Mouse (Mus musculus) monocyte, adult 2 months (primary cell): ENCODE measurements around the gene Rabl6.

Experiments
- DNase-seq, 2 experiments: peaks; one replicate each; pipeline ENCODE4 v3.0.0; 2022; ENCODE audit warnings: low spot score in 2 of 2, low read depth in 1 of 2

The Rabl6 gene

DNA sequence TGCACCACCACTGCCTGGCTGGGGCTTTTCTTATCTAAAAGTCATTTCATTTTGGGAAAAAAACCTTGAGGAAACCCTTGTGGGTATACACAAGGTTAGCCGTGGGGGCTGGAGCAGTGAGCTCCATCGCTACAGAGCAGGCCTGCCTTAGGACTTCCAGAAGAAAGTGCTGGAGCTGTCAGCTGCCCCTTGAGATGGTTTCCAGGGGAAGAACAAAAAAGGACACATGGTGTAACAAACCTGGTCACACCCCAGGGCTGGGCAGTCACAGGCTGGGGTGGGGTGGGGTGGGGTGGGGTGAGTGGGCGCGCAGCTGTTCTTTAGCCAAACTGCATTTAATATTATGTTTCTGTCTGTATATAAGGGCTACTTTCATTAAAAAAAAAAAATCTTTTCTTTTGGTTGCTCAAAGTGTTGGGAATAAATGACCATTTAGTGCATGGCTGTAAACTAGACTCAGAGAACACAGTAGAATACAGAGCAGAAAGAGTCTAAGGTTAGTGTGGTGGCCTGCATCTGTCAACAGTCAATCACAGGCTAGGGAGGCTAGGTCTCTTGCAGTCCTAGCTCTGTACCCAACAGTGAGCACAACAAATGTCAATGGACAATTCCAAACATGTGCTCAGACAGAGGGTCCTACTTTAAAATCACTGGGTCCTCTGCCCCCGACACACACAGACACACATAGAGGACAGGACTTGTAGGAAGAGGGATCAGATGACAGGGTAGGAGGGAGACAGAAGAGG is 11.4 kb downstream of the Rabl6 start:
- DNase-seq: no peak

- no peak for DNase-seq
These were observed 16.5 kb downstream of the Rabl6 start for GRCm38 (mm10) chr2:25591863-25592262.

GRCm38 (mm10) chr2:25588227-25588907 is 20.0 kb downstream of the Rabl6 start:
- no peak for DNase-seq

DNA sequence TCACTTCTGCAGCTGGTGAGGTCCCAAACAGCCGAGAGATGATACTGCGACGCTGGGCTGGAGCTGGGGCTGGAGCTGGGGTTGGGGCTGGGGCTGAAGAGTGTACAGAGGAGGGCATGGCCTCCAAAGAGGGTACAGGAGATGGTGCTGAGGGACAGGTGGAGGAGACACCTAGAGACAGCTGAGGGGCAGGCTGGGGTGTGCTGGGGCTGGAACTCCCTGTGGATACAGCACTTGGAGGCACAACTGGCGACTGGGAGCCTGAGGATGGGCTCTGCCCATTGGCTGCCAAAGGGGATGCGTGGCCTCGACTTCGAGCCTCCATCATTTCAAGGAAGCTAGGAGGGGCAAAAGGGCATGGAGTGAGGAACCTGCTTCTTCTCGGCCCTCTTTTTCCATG is 21.0 kb downstream of the Rabl6 start:
- DNase-seq: no peak

DNA sequence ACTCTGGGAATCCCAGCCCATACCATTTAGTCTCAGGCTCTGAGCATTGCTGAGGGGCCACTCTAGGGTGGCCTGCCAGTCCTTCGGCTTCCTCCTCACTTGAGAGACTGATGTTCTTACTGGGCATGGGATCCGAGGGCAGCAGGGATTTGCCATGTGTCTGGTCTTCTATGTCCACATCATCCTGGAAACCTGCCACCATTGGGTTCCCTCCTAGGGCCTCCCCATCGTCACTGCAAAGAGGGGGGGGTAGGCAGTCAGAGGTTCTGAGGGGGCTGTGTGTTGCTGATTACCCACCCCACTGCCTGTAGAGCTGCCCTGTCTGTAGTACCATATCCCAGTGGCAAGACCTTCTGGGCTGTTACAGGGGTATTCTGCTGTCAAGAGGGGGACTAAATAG is 22.7 kb downstream of the Rabl6 start:
- DNase-seq: no peak

DNA sequence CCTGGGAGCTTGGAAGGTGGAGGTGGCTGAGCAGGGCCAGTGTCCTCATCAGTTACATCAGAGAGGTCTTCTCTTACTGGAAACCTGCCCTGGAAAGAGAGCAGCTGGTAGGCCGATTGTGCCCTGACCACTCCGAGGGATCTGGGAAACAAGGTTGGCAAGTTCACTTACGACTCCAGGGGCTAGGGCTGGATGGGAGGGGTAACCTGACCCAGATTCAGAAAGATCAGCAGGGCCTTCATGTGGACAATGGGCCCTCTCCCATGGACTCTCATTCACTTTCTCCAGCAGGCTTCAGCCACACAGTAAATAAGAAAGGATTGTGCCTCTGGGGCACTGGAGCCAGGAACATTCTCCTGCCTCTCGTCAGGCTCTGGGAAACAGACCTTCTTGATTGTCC is 23.5 kb downstream of the Rabl6 start:
- no peak for DNase-seq

GRCm38 (mm10) chr2:25584152-25584551 is 24.2 kb downstream of the Rabl6 start:
- DNase-seq: no peak

DNA sequence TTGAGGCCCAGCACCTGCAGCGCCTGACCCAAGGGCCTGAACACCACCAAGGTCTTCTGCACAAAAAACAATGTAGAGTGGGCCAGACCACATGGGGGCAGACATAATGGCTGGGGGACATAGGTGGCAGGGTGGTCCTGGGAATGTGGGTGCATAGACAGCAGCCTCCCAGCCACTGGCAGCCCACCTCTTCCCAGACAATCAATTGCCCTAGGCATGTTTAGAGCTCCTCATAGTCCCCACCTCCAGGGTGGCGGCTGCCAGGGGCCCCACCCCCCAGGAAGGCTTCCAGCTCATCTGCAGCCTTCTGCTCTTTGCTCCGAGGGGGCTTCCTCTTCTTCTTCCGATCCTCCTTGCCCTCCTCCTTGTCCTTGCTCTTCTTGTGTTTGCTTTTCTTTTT is 24.8 kb downstream of the Rabl6 start:
- no peak for DNase-seq

GRCm38 (mm10) chr2:25583120-25583481 is 25.2 kb downstream of the Rabl6 start:
- DNase-seq: no peak

- no peak for DNase-seq
These were observed 25.7 kb downstream of the Rabl6 start for GRCm38 (mm10) chr2:25582466-25583119.

- peak in 1 of 2 experiments; percentile 27 for DNase-seq
These were observed 26.4 kb downstream of the Rabl6 start for GRCm38 (mm10) chr2:25581901-25582301.

GRCm38 (mm10) chr2:25581294-25581864 is 26.9 kb downstream of the Rabl6 start, which contains the start of gene Ajm1:
Ajm1 (minus strand) TSS chr2:25581757.
- peak in 1 of 2 experiments; percentile 50 for DNase-seq

- no peak for DNase-seq
These were observed 27.7 kb downstream of the Rabl6 start for GRCm38 (mm10) chr2:25580621-25581101.

GRCm38 (mm10) chr2:25579737-25580460 is 28.4 kb downstream of the Rabl6 start:
- DNase-seq: no peak

GRCm38 (mm10) chr2:25578796-25579736 is 29.3 kb downstream of the Rabl6 start:
- no peak for DNase-seq

GRCm38 (mm10) chr2:25577951-25578795 is 30.1 kb downstream of the Rabl6 start:
- DNase-seq: no peak

GRCm38 (mm10) chr2:25576965-25577891 is 31.1 kb downstream of the Rabl6 start:
- no peak for DNase-seq
